Mouse (Mus musculus) embryonic facial prominence, embryonic 13.5 days (tissue): ENCODE measurements at regions not wholly inside any gene's neighbourhood (a gene's known extent, or its start where the extent isn't known, plus 50 kb on each side); places are given as distances from the start of the nearest gene placed in this dataset.

Source experiments
- ATAC-seq: fragments of 200-750 bp; cut with Nextera tagmentation; 2 replicates; pipeline ENCODE4 v1.8.0; 2017; ENCODE audit warnings: low read depth; ENCODE audit not compliant: insufficient number of reproducible peaks, insufficient read depth, low FRiP score, low TSS enrichment
- H3K27ac ChIP-seq: fragments of 300-500 bp; sonication (generic); 2 replicates; pipeline ENCODE4 v1.5.1; 2015; ENCODE audit warnings: moderate library complexity, mild to moderate bottlenecking, inconsistent platforms
- H3K27me3 ChIP-seq: fragments of 300-500 bp; sonication (generic); 2 replicates; pipeline ENCODE4 v1.6.1; 2015; ENCODE audit warnings: mild to moderate bottlenecking, inconsistent platforms
- H3K36me3 ChIP-seq: fragments of 300-500 bp; sonication (generic); 2 replicates; pipeline ENCODE4 v1.6.1; 2015; ENCODE audit warnings: mild to moderate bottlenecking, inconsistent platforms
- H3K4me1 ChIP-seq: fragments of 300-500 bp; sonication (generic); 2 replicates; pipeline ENCODE4 v1.6.1; 2015; ENCODE audit warnings: inconsistent platforms
- H3K4me2 ChIP-seq: fragments of 300-500 bp; sonication (generic); 2 replicates; pipeline ENCODE4 v1.6.1; 2015; ENCODE audit warnings: moderate library complexity, mild to moderate bottlenecking, inconsistent platforms
- H3K4me3 ChIP-seq: fragments of 300-500 bp; sonication (generic); 2 replicates; pipeline ENCODE4 v1.5.1; 2015; ENCODE audit warnings: mild to moderate bottlenecking, inconsistent platforms
- H3K9ac ChIP-seq: fragments of 300-500 bp; sonication (generic); 2 replicates; pipeline ENCODE4 v1.6.1; 2015; ENCODE audit warnings: mild to moderate bottlenecking, inconsistent platforms
- H3K9me3 ChIP-seq: fragments of 300-500 bp; sonication (generic); 2 replicates; pipeline ENCODE4 v1.6.1; 2016; ENCODE audit warnings: inconsistent platforms
- WGBS: fragments of 180-500 bp; shearing (Covaris S2); methylation state at CpG from one replicate; pipeline ENCODE4 v1.1.7; 2015; ENCODE audit warnings: mixed read lengths; 5-methylcytosine and 5-hydroxymethylcytosine counted together

DNA sequence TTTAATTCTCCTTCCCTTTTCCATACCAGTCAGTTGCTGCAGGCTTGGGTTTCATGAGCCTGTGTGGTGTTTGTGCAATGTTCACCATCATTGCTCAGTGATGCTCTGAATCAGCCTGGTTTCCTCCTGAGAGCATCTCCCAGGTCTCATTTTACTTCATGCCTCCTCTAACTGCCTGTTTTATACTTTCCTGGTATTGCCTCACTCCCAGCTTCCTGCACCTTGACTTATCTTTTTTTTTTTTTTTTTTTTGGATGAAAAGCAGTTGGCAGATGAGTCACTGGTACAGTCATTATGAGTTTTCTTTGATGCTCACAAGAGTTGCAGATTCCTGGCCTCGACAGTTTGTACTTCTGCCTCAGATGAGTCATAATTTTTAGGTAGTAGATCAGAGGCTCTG is 81.5 kb upstream of the Tet2 start:
- Histone ChIP-seq H3K4me3 (no peak overlapping the region), H3K9me3 (no peaks in the 10 kb centered on the region), H3K36me3 (no peaks in the 10 kb centered on the region), H3K4me1 (no peaks in the 10 kb centered on the region), H3K27ac (no peak overlapping the region), H3K4me2 (no peak overlapping the region), H3K9ac (no peak overlapping the region), H3K27me3 (no peaks in the 10 kb centered on the region)
- 49% methylated on average over 1 of the region's 1 CpGs for WGBS
- no peak for ATAC-seq

DNA sequence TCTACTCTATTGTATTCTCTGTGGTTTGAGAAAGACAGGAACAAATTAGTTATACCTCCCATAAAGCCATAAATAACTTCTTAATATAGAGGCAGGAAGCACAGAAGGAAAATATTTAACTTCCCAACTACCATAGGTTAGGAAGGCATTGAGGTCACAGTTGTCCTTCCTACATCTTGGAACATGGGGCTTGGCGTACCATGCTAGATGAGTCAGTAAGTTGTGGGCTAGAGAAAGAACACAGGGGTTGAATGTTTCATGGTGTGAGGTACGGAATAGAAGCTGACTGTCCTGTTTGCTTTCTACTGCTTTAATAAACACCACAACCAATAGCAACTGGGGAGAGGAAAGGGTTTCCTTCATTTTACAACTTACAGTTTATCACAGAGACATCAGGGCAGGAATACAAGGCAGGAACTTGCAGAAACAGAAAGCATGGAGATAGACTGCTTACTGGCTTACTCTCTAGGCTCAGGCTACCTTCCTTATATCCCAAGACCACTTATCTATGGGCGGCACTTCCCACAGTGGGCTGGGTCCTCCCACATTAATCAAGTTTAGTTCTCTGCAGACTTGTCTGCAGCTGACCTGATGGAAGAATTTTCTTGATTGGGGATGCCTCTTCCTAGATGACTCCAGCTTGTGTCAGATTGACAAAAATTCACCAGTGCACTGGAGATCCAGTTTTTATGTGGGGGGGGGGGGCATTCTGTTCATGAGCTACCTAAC is 82.3 kb upstream of the Tet2 start:
- H3K4me3 ChIP-seq, result no peak overlapping the region
- no peak overlapping the region for H3K4me2 ChIP-seq
- no peak overlapping the region for H3K9ac ChIP-seq
- no peaks in the 10 kb centered on the region for H3K27me3 ChIP-seq
- H3K4me1 ChIP-seq, result no peaks in the 10 kb centered on the region
- H3K9me3 ChIP-seq, result no peaks in the 10 kb centered on the region
- no peak overlapping the region for H3K27ac ChIP-seq
- H3K36me3 ChIP-seq, result no peaks in the 10 kb centered on the region
- ATAC-seq, result no peak
- WGBS, result 81% methylated on average over 3 of the region's 3 CpGs

DNA sequence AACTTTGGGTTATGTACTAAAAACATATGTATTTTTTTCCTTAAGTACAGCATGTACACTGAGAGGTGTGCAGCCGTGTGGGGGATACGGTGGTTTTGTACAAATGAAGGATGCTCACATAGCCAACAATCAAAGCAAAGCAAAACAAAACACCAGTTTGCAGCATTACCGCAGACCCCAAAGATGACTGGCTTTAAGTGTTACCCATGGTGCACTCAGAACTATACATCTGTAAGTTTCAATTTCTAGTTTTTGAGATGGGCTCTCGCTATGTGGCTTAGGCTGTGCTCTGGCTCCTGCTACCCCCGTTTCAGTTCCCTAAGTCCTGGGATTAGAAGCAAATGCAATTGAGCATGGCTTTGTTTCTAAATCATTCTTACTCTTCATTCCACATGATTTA is 89.4 kb upstream of the Tet2 start:
- no peak overlapping the region for H3K9ac ChIP-seq
- H3K4me2 ChIP-seq, result no peak overlapping the region
- ATAC-seq, result no peak
- no peaks in the 10 kb centered on the region for H3K27me3 ChIP-seq
- no peak overlapping the region for H3K4me3 ChIP-seq
- H3K36me3 ChIP-seq, result no peaks in the 10 kb centered on the region
- H3K4me1 ChIP-seq, result no peaks in the 10 kb centered on the region
- H3K9me3 ChIP-seq, result no peaks in the 10 kb centered on the region
- H3K27ac ChIP-seq, result no peak overlapping the region
- 76% methylated on average over 5 of the region's 5 CpGs for WGBS

DNA sequence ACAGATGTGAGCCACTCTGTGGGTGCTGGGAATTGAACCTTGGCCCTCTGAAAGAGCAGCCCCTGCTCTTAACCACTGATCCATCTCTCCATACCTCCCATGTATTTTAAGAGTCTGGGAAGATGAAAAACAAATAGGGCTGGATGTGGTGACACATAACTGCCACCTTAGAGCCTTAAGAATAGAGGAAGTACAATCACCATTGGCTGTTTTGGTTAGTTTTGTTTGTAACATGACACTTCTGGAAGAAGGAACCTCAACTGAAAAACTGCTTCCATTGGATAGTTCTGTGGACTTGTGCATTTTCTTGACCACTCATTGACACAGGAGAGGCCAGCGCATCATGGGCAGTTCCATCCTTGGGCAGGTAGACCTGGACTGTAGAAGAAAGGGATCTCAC is 100.7 kb upstream of the Tet2 start:
- Histone ChIP-seq H3K9me3 (no peaks in the 10 kb centered on the region), H3K9ac (no peak overlapping the region), H3K27me3 (no peaks in the 10 kb centered on the region), H3K4me1 (no peaks in the 10 kb centered on the region), H3K36me3 (no peaks in the 10 kb centered on the region), H3K4me2 (no peak overlapping the region), H3K27ac (no peak overlapping the region), H3K4me3 (no peak overlapping the region)
- 88% methylated on average over 1 of the region's 1 CpGs for WGBS
- no peak for ATAC-seq

DNA sequence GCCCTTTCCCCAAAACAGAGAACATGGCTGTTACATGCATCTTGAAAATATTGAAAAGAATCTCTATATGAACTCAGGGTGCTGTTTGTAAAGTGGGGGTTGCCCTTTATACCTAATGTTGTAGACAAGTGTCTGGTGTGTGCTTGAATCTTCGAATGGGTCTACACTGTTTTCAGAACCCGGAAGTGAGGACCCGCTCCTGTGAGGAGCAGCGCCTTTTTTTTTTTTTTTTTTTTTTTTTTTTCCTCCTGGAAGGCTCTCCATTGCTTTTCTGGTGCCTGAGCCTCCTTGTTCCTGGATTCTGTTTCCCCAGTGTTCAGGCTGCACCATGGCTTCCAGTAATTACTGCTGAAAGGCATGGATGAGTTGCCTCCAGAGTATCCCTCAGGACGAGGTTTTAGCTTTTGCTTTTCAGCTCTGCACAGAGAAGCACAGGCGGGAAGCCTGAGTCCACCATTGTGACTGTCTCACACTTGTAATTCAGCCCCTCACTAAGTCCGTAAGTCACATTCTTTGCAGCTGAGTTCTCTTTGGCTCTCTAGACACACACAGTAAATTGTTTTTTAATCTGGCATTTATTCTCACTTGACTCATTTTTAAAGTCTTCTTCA is 101.6 kb upstream of the Tet2 start:
- H3K4me2 ChIP-seq, result no peak overlapping the region
- WGBS, result 56% methylated on average over 7 of the region's 7 CpGs
- no peaks in the 10 kb centered on the region for H3K36me3 ChIP-seq
- no peak overlapping the region for H3K27ac ChIP-seq
- no peak for ATAC-seq
- H3K4me1 ChIP-seq, result no peaks in the 10 kb centered on the region
- no peak overlapping the region for H3K4me3 ChIP-seq
- no peak overlapping the region for H3K9ac ChIP-seq
- no peaks in the 10 kb centered on the region for H3K27me3 ChIP-seq
- H3K9me3 ChIP-seq, result no peaks in the 10 kb centered on the region

DNA sequence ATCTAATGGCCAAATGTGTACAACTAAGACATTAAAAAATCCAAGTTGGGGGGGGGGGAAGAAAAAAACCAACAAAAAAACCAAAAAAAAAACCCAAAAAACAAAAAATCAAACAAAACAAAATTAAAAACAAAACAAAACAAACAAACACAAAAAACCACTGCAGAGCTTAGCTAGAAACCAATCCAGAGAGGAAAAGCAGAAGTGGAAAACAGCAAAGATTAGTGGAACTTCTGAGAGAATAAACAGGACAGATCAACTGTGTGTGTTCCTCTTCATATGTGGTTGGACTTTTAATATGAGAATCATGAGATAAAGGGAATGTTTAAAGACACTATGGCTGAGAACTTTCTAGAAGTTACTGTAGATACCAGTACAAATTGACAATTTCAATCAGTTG is 105.1 kb upstream of the Tet2 start:
- Histone ChIP-seq H3K4me1 (no peaks in the 10 kb centered on the region), H3K9me3 (no peaks in the 10 kb centered on the region), H3K4me3 (no peak overlapping the region), H3K4me2 (no peak overlapping the region), H3K27ac (no peak overlapping the region), H3K36me3 (no peaks in the 10 kb centered on the region), H3K9ac (no peak overlapping the region), H3K27me3 (no peaks in the 10 kb centered on the region)
- ATAC-seq, result no peak

DNA sequence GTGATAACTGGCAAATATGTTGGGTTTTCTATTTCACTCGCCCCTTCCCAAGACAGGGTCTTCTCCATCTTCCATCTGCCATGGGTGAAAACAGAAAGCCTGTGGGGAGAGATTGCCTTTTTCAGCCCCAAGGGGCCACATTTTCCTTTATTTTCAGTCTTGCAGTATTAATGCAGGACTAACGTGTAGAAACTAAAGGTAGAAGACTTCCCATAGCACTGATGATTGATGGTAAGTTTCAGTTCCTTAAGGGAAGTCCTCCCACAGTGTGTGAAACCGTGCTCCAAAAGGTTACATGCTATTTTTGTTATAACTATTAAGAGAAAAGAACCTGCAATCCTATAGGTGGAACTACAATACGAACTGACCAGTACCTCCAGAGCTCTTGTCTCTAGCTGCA is 107.1 kb upstream of the Tet2 start:
- WGBS, result 73% methylated on average over 4 of the region's 4 CpGs

DNA sequence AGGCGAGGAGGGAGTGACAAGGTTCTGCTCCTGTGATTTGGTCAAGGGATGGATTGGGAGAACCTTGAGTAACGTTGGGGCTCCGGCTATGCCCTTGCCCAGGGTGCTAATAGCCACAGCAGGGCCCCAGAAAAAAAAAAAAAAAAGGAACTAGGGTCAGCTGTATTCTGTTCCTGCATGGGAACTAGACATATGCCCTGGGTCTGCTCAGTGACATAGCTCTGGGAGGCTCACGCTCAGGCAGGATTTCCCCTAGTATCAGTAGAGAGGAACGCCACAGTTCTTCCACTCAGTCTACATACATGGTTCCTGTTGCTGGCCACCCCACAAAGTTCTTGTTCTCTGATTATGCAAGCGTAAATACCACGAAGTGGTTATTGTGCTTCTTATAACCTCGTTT is 114.8 kb upstream of the Tet2 start:
- Histone ChIP-seq H3K36me3 (no peaks in the 10 kb centered on the region), H3K27me3 (no peaks in the 10 kb centered on the region), H3K9ac (no peak overlapping the region), H3K4me2 (no peak overlapping the region), H3K9me3 (no peaks in the 10 kb centered on the region), H3K27ac (no peak overlapping the region), H3K4me1 (peaks cover 7% of the 10 kb centered on the region; the same call in 1 of the 2 replicates), H3K4me3 (no peak overlapping the region)
- ATAC-seq, result no peak
- WGBS, result 85% methylated on average over 8 of the region's 8 CpGs

More for the DNA sequence above, 107.1 kb upstream of the Tet2 start:
- Histone ChIP-seq H3K4me2 (no peak overlapping the region), H3K27me3 (no peaks in the 10 kb centered on the region), H3K9ac (no peak overlapping the region), H3K4me1 (no peaks in the 10 kb centered on the region), H3K4me3 (no peak overlapping the region), H3K9me3 (no peaks in the 10 kb centered on the region), H3K36me3 (no peaks in the 10 kb centered on the region), H3K27ac (no peak overlapping the region)
- no peak for ATAC-seq

DNA sequence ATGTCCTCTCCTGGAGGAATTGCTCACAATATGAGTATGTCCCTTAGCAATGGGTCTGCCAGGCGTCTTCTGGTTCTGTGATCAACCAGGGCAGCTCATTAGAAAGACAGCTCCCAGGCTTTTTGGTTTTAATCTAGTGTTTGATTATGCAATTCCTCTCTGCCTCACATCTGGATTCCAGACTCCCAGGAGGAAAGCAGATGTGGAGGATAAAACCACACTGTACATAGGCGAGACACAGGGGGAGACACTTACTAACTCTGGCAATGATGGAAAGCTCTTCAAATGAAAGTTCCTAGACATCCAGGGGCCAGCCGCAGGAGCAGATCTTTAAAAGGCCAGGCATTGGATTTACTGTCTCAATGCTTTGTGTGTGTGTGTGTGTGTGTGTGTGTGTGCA is 116.4 kb upstream of the Tet2 start:
- H3K27ac ChIP-seq, result no peak overlapping the region
- no peaks in the 10 kb centered on the region for H3K9me3 ChIP-seq
- H3K4me2 ChIP-seq, result no peak overlapping the region
- peaks cover 7% of the 10 kb centered on the region; the same call in 1 of the 2 replicates for H3K4me1 ChIP-seq
- WGBS, result 32% methylated on average over 3 of the region's 3 CpGs
- no peaks in the 10 kb centered on the region for H3K36me3 ChIP-seq
- no peak overlapping the region for H3K9ac ChIP-seq
- ATAC-seq, result no peak
- no peak overlapping the region for H3K4me3 ChIP-seq
- H3K27me3 ChIP-seq, result no peaks in the 10 kb centered on the region

DNA sequence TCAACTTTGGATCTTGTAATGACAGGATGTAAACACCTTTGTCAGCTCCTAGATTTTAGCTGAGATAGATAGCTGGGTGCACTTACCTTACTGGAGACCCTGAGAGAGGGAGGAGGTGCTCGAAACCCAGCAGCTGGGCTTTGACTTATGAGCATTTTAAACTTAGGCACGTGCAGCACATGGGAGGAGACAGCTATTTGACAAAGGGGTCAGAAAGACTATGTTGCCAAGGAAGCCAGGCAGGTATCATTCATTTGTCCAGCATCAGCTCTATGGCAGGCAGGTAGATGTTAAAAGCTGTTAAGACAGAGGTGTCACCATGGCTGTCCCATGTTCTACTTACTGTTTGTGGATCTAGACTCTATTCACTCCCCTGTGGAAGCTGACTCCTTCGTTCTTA is 120.0 kb upstream of the Tet2 start:
- Histone ChIP-seq H3K4me2 (no peak overlapping the region), H3K27me3 (no peaks in the 10 kb centered on the region), H3K27ac (no peak overlapping the region), H3K4me1 (peaks cover 7% of the 10 kb centered on the region; the same call in 1 of the 2 replicates), H3K4me3 (no peak overlapping the region), H3K9ac (no peak overlapping the region), H3K36me3 (no peaks in the 10 kb centered on the region), H3K9me3 (no peaks in the 10 kb centered on the region)
- WGBS, result 78% methylated on average over 3 of the region's 3 CpGs
- ATAC-seq, result no peak

DNA sequence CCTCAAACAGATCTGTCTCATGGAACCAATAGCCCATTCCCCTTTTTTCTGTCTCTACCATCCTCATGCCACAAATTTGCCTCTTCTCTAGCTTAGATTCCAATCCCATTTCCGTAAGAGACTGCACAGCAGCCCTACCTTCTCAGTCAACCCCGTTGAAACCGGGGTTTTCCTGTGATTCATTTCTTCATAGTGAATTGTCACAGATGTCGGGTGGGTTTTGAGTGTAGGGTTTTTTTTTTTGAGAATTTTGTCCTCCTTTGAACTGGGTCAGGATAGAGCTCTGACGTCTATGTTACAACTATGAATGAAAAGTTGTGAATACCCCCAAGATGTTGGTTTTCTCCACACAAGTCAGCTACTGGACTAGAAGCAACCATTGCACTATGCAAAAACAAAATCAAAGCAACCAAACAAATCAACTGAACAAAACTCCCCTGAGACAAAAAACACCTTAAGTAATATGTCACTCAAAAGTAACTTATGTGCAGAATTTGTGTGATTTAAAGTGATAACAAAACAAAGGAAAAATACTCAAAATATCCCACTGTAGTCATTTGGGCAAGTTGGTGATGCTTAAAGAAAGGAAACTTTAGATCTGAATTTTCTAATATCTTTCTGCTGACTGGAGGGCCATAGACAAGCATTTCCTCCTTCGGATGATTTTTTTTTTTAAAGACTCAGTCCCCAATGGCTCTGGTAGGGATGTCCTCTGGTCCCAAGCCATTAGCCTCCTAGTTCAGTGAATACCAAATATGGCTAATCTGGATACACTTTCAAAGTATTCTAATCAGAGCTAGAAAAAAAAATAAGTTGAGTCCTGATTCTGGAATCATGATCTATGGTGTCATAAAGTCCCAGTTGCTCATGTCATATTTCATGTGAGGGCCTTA is 120.7 kb upstream of the Tet2 start:
- 88% methylated on average over 6 of the region's 6 CpGs for WGBS
- Histone ChIP-seq H3K4me3 (no peak overlapping the region), H3K27ac (no peak overlapping the region), H3K36me3 (no peaks in the 10 kb centered on the region), H3K4me2 (no peak overlapping the region), H3K9me3 (no peaks in the 10 kb centered on the region), H3K4me1 (peaks cover 7% of the 10 kb centered on the region; the same call in 1 of the 2 replicates), H3K9ac (no peak overlapping the region), H3K27me3 (no peaks in the 10 kb centered on the region)
- ATAC-seq, result no peak
